Mouse (Mus musculus): ENCODE data around the gene Ubl3. TPM values are rescaled to one million over a fixed set of nuclear protein-coding genes. Genes with fewer than 3 reads are reported as not detected.
A peak's percentile ranks its signal among the peaks of the same experiment; 100 is the strongest.

Gene Ubl3
- polyA plus RNA-seq, 1 experiment, result 101 TPM

DNA sequence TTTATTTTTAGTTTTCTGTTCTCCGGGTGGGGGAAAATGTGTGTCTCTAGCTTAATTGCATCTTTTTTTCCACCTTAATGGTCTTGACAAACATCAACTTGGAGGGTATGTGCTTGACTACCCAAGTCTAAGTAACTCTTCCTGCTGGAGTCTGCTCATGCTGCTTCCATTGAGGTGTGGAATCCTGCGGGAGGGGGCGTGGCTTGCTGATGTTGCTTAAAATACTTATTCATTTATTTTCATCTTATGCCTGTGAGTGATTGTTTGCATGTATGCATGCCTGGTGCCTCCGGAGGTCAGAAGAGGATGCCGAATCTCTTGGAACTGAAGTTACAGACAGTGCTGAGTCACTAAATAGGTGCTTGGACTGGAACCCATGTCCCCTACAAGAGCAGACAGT lies 22.6 kb upstream of the Ubl3 start:
- H3K4me1 ChIP-seq (ENCODE audit: control insufficient read depth, insufficient read depth, insufficient read length, low read length), result no peaks in the 10 kb centered on the region; the same call in 1 of the 2 replicates
- H3K27ac ChIP-seq (replicated peaks; ENCODE audit: low read depth, low read length), result no peak overlapping the region
- H3K4me3 ChIP-seq (ENCODE audit: insufficient read depth, low read depth, low read length), result no peak overlapping the region

DNA sequence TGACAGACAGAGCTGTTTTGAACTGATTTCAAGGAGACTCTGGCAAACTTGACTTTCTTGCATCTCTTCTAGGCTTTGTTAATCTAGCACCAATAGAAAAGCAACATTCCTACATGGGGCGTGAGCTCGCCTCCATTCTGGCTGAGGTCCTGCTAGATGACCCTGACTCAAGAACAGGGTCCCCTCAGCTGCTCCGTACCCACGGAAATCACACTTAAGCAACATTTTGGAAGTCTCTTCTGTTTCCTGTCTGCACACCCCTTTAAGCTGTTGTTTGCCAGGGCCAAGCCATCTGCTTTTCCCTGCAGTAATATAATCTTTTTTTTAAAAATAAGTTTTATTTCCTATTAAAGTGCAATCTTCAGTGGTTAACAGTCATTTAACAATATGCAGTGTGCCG lies 20.1 kb upstream of the Ubl3 start:
- Histone ChIP-seq H3K4me3 (ENCODE audit: insufficient read depth, low read depth, low read length) (no peak overlapping the region), H3K27ac (replicated peaks; ENCODE audit: low read depth, low read length) (no peak overlapping the region), H3K4me1 (ENCODE audit: control insufficient read depth, insufficient read depth, insufficient read length, low read length) (no peaks in the 10 kb centered on the region; the same call in 1 of the 2 replicates)

DNA sequence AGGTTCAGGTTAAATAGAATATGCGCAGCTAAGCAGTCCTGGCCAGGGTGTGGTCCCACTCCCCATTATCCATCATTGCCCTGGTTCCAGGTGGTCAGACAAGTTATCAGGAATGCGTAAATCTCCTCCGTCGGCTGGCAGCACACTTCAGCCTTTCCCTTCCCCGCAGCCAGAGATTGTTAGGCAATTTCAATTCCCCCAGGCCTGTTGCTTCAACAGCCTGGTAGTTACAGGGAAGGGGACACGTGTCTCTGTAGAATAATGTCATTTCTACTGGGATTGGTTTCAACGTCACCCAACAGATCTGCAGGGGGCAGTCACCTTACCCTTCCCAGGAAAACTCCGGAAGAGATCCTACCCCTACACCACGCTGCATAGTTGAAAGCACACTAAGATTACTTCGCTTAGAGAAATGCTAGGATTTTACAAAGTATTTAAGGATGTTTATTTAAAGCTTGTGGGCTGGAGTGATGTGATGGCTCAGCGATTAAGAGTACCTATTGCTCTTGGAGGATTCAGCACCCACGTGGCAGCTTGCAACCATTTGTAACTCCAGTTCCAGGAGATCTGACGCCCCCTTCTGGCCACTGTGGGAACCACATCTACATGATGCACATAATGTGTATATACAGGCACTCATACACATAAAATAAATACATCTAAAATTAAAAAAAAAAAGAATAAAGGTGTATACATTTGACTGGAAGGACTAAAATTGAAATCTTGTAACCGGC lies 18.1 kb upstream of the Ubl3 start:
- Histone ChIP-seq H3K27ac (replicated peaks; ENCODE audit: low read depth, low read length) (no peak overlapping the region), H3K4me1 (ENCODE audit: control insufficient read depth, insufficient read depth, insufficient read length, low read length) (no peaks in the 10 kb centered on the region; the same call in 1 of the 2 replicates)

DNA sequence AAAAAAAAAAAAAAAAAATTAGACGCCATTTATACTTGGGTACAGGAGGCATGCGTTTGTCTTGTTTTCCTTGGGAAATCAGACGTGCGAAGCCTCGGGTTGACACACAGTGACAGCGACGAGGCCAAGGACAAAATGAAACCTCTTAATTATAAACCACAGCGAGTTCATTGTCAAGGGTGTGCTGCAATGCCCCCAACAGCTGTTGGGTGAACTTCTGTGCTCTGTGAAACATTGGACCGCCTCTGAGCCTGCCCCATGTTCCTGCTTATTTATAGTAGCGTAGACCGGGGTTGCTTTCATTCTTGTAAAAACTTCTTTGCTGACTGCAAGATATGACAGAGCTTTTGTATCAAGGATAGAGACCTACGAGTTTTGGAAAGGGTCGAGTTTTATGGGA lies 16.9 kb upstream of the Ubl3 start:
- no peaks in the 10 kb centered on the region for H3K4me1 ChIP-seq (ENCODE audit: control insufficient read depth, insufficient read depth, insufficient read length, low read length)
- no peak overlapping the region for H3K4me3 ChIP-seq (ENCODE audit: insufficient read depth, low read depth, low read length)
- H3K27ac ChIP-seq (replicated peaks; ENCODE audit: low read depth, low read length), result no peak overlapping the region

More for the DNA sequence above, 18.1 kb upstream of the Ubl3 start:
- H3K4me3 ChIP-seq (ENCODE audit: insufficient read depth, low read depth, low read length), result no peak overlapping the region

DNA sequence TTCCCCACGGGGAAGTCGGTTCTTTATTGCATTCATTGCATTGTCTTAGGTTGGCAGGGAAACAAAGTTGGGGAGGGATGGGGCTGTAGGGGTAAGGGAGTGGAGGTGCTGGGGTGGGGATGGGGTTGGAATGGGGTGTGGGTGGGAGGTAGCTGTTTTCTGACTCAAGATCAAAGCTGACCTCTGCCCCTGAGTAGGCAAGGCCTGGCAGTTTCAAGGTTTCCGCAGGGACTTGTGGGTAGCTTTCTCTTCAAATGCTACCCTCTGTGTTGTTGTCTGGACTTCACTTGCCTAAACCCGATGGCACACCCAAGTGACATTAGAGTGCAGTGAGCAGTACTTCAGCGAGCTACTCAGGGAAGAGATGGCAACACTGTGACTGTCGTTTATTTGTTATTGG lies 13.0 kb upstream of the Ubl3 start:
- Histone ChIP-seq H3K4me1 (ENCODE audit: control insufficient read depth, insufficient read depth, insufficient read length, low read length) (no peaks in the 10 kb centered on the region), H3K27ac (replicated peaks; ENCODE audit: low read depth, low read length) (no peak overlapping the region), H3K4me3 (ENCODE audit: insufficient read depth, low read depth, low read length) (no peak overlapping the region)

DNA sequence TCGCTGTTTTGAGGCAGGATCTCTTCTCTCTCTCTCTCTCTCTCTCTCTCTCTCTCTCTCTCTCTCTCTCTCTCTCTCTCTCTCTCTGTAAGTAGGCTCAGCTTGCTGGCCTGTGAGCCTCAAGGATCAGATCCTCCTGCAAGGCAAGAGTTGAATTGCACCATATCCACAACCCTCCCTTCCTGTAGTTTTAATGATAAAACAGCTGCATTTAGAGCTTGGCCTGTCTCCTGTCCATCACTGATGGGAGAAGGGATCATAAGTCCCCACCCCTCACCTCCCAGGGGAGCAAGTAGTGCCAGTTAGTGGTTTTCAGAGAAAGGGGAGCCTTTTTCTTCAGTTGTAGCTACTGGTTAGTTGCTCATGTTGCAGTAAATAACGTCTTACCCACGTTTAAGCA lies 11.5 kb upstream of the Ubl3 start:
- no peak overlapping the region for H3K27ac ChIP-seq (replicated peaks; ENCODE audit: low read depth, low read length)
- H3K4me1 ChIP-seq (ENCODE audit: control insufficient read depth, insufficient read depth, insufficient read length, low read length), result no peaks in the 10 kb centered on the region
- H3K4me3 ChIP-seq (ENCODE audit: insufficient read depth, low read depth, low read length), result no peak overlapping the region

DNA sequence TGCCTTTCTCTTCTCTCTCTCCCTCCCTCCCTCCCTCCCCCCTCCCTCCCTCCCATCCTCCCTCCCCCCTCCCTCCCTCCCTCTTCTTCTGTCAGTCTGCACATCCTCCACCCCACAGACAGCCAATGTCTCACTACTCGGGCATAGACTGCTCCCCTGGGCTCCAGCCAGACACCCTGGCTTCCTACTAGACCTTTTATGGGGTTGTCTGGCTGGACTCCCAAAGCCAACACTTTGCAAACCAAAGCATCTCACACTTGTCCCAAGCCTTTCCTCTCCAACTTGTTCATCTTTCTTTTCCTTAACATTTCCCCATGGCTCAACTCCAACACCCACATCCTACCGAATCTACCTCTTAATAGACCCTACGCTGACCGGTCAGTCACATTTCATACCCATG lies 10.7 kb upstream of the Ubl3 start:
- Histone ChIP-seq H3K27ac (replicated peaks; ENCODE audit: low read depth, low read length) (no peak overlapping the region), H3K4me1 (ENCODE audit: control insufficient read depth, insufficient read depth, insufficient read length, low read length) (0 out of 2 replicates have a peak, but pooled peaks cover 4% of the 10 kb centered on the region), H3K4me3 (ENCODE audit: insufficient read depth, low read depth, low read length) (no peak overlapping the region)

DNA sequence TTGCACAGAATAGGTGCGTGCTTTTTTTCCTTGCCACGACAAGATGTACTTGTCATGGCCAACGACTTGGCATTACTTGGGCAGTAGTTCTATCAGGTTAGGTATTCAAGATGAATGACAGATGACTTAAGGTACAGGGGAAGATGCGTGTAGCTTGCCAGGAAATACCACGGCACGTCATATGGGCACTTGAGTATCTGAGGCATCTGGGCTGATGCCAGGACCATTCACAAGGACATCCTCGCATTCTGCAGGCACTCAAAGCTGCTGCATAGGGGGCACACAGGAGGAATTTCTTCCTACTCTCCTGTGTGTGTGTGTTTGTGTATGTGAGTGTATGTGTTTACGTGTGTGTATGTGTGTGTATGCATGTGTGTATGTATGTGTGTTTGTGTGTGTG lies 9.6 kb upstream of the Ubl3 start:
- no peak overlapping the region for H3K4me3 ChIP-seq (ENCODE audit: insufficient read depth, low read depth, low read length)
- H3K4me1 ChIP-seq (ENCODE audit: control insufficient read depth, insufficient read depth, insufficient read length, low read length), result 0 out of 2 replicates have a peak, but pooled peaks cover 5% of the 10 kb centered on the region
- H3K27ac ChIP-seq (replicated peaks; ENCODE audit: low read depth, low read length), result no peak overlapping the region

DNA sequence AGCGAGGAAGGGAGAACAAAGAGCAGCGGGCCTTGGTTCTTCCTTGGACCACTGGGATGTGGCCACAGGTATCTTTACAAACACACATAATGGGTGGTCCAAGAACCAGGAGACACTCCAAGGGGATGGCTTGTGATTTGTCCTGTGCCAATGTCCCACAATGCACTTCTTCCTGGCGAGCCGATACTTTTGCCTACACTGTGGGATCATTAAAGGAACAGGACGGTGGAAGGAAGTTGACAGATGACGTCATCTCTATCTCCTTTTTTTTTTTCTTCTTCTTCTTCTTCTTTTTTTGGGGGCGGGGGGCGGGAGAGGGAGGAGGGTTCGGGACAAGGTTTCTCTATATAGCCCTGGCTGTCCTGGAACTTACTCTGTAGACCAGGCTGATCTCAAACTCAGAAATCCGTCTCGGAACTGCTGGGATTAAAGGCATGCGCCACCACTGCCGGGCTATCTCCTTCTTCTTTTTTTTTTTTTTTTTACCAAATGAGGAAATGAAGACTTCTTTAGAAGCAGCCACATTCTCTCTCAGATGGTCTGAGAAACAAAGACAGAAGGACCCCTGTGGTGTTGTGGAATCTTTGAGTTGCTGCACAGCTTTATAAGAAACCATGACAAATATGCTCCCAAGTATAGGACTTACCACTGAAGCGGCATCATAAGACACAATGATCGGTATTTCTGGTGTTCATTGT lies 6.8 kb upstream of the Ubl3 start:
- H3K4me3 ChIP-seq (ENCODE audit: insufficient read depth, low read depth, low read length), result no peak overlapping the region
- no peak overlapping the region for H3K27ac ChIP-seq (replicated peaks; ENCODE audit: low read depth, low read length)
- H3K4me1 ChIP-seq (ENCODE audit: control insufficient read depth, insufficient read depth, insufficient read length, low read length), result 0 out of 2 replicates have a peak, but pooled peaks cover 5% of the 10 kb centered on the region

DNA sequence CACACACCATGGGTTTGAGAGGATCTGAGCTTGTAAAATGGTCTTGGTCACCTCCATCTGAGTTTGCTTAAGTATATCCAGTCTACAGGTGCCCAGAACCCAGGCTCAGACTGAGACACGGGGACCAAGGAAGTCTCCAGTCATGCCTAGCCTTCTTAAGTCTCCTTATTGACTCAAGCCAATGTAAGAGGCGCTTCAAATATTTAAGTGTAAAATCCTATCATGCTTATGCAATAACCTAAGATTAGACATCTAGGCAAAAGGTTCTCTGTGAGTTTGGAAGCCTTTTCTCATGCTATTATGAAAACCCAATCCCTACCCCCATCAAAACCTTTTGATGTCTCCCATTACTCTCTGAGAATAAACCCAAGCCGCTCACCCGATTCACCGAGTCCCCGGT lies 5.9 kb upstream of the Ubl3 start:
- H3K4me3 ChIP-seq (ENCODE audit: insufficient read depth, low read depth, low read length), result no peak overlapping the region

DNA sequence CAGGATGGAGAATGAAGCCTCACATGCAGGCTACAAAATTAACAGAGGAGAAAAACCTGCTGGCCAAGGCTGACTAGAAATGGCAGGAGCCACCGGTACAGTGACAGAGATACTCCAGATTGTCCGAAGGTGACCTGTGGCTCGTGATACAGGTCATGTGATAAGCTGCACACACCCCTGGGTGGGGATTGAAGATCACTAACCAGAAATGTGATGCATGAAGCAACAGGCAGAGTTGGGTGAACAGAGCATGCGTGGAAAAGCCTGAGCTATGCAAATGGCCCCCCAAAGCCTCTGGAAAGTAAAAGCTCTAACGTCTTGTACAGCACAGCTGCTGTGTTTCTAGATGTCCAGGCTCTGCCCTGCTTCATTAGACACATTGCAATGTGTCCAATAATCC lies 3.9 kb upstream of the Ubl3 start:
- Histone ChIP-seq H3K4me3 (ENCODE audit: insufficient read depth, low read depth, low read length) (no peak overlapping the region), H3K27ac (replicated peaks; ENCODE audit: low read depth, low read length) (no peak overlapping the region), H3K4me1 (ENCODE audit: control insufficient read depth, insufficient read depth, insufficient read length, low read length) (0 out of 2 replicates have a peak, but pooled peaks cover 5% of the 10 kb centered on the region)

More for the DNA sequence above, 5.9 kb upstream of the Ubl3 start:
- 0 out of 2 replicates have a peak, but pooled peaks cover 5% of the 10 kb centered on the region for H3K4me1 ChIP-seq (ENCODE audit: control insufficient read depth, insufficient read depth, insufficient read length, low read length)
- peak overlapping the region; percentile 61 for H3K27ac ChIP-seq (replicated peaks; ENCODE audit: low read depth, low read length)

DNA sequence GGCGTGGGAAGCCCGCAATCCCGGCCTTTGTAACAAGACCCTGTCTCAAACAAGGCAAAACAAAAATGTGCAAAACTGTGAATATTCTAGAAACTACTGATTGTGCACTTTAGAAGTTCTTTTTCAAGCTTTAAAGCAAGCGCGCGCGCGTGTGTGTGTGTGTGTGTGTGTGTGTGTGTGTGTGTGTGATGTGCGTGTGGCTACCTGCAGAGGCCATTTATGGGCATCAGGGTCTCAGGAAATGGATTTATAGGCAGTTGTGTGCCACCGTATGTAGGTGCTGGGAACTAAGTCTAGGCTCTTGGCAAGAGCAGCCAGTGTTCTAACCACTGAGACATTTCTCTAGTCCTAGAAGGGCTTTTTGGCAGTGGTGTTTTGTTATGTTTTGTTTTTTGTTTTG lies 2.6 kb upstream of the Ubl3 start:
- Histone ChIP-seq H3K27ac (replicated peaks; ENCODE audit: low read depth, low read length) (no peak overlapping the region), H3K4me3 (ENCODE audit: insufficient read depth, low read depth, low read length) (no peak overlapping the region)

DNA sequence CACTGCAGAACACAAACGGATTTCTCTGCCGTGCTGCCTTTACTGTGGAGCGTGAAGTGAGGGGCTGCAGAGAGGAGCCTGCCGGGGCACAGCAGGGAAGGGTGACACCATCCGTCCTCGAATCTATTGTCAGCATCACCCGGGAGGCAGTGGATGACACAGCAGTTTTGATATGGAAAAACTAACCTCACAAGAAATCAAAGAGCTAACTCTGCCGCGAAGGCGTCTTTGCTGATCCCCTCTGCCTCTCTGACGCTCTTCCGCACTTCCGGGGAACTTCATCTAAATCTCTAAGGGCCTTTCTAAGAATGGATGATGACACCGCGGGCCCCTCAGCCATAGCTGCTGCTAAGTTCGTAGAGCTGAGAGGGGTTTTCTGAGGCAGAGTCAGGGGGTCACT lies 2.1 kb upstream of the Ubl3 start:
- Histone ChIP-seq H3K4me3 (ENCODE audit: insufficient read depth, low read depth, low read length) (no peak overlapping the region), H3K4me1 (ENCODE audit: control insufficient read depth, insufficient read depth, insufficient read length, low read length) (0 out of 2 replicates have a peak, but pooled peaks cover 5% of the 10 kb centered on the region), H3K27ac (replicated peaks; ENCODE audit: low read depth, low read length) (no peak overlapping the region)

More for the DNA sequence above, 2.6 kb upstream of the Ubl3 start:
- 0 out of 2 replicates have a peak, but pooled peaks cover 5% of the 10 kb centered on the region for H3K4me1 ChIP-seq (ENCODE audit: control insufficient read depth, insufficient read depth, insufficient read length, low read length)

DNA sequence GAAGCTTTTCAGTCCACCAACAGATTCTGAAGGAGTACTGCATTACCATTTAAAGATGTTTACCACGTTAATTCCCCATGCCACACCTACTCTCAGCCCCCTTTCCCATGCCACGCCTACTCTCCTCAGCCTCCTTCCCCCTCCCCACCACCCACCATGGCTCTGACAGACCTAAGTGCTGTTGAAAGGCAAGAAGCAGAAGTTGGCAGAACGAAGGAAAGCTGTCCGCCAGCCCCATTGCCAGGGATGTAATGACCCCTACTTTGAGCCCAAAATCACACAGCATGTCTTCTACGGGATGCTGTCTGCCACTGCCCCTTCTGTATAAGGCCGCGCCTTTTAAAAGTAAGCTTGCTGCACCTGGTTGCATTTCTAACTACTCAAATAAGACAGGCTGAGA lies 1.7 kb upstream of the Ubl3 start:
- H3K27ac ChIP-seq (replicated peaks; ENCODE audit: low read depth, low read length), result no peak overlapping the region
- no peak overlapping the region for H3K4me3 ChIP-seq (ENCODE audit: insufficient read depth, low read depth, low read length)
- peaks cover 9% of the 10 kb centered on the region; the same call in 1 of the 2 replicates for H3K4me1 ChIP-seq (ENCODE audit: control insufficient read depth, insufficient read depth, insufficient read length, low read length)

DNA sequence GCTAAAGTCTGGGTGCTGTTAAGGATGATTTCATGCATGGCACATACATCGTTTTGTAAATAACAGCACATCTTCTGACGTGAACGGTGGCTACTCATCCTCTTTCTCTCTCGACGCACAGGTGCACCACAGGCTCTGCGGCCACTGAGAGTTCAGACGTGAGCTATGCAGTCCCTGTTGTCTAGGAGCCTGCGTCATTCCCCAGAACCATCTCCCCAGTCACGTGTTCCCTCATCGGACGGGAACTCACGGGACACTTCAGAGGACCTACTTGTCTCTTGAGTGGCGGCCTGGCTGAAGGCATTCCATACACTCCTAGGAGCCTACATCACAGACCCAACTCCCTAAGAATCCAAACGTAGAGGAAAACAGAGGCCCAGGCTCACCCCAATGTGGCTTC lies 1.1 kb upstream of the Ubl3 start:
- Histone ChIP-seq H3K27ac (replicated peaks; ENCODE audit: low read depth, low read length) (no peak overlapping the region), H3K4me3 (ENCODE audit: insufficient read depth, low read depth, low read length) (no peak overlapping the region), H3K4me1 (ENCODE audit: control insufficient read depth, insufficient read depth, insufficient read length, low read length) (peaks cover 8% of the 10 kb centered on the region; the same call in 1 of the 2 replicates)

DNA sequence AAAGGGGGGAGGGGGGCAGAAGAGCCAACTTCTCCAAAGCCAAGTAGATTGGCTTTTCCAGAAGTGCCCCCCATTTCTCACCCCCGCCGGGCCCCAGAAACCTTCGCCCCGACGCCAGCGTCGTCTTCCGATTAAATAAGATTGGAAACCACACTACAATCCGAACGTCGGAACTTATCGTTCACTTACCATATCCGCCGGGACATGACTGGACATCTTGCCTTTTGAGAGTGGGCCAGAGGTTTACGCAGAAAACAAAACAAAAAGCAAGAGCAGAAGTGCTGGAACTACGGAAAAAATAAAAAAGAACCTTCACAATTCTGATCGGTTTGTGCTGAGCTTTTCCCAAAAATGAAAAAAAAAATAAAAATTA lies 839 bp downstream of the Ubl3 start:
- peaks cover 19% of the 10 kb centered on the region for H3K4me1 ChIP-seq (ENCODE audit: control insufficient read depth, insufficient read depth, insufficient read length, low read length)
- H3K27ac ChIP-seq (replicated peaks; ENCODE audit: low read depth, low read length), result peak overlapping the region; percentile 87
- peak overlapping the region; percentile 96 for H3K4me3 ChIP-seq (ENCODE audit: insufficient read depth, low read depth, low read length)
